Mouse (Mus musculus) embryonic facial prominence, embryonic 10.5 days (tissue): ENCODE data around the gene Arnt2. TPM values are rescaled to one million over a fixed set of nuclear protein-coding genes. Genes with fewer than 3 reads are reported as not detected.
A peak's percentile ranks its signal among the peaks of the same experiment; 100 is the strongest.

ENCODE experiments used
- DNase-seq: peaks from one replicate; pipeline ENCODE4 v3.0.0-alpha.2; 2017; ENCODE audit warnings: low spot score
- H3K27ac ChIP-seq: fragments of 300-500 bp; sonication (generic); replicated peaks from 2 replicates; pipeline ENCODE4 v1.5.1; 2016; ENCODE audit warnings: mild to moderate bottlenecking
- H3K27me3 ChIP-seq: fragments of 300-500 bp; sonication (generic); replicated peaks from 2 replicates; pipeline ENCODE4 v1.6.1; 2016; ENCODE audit warnings: low read depth, mild to moderate bottlenecking; ENCODE audit not compliant: poor library complexity, severe bottlenecking
- H3K36me3 ChIP-seq: fragments of 300-500 bp; sonication (generic); replicated peaks from 2 replicates; pipeline ENCODE4 v1.6.1; 2016; ENCODE audit warnings: mild to moderate bottlenecking, moderate library complexity
- H3K4me1 ChIP-seq: fragments of 300-500 bp; sonication (generic); 2 replicates; pipeline ENCODE4 v1.6.1; 2016
- H3K4me3 ChIP-seq: fragments of 300-500 bp; sonication (generic); 2 replicates; pipeline ENCODE4 v1.5.1; 2016; ENCODE audit warnings: mild to moderate bottlenecking, moderate library complexity
- H3K9me3 ChIP-seq: fragments of 300-500 bp; sonication (generic); 2 replicates; pipeline ENCODE4 v1.6.1; 2016; ENCODE audit warnings: mild to moderate bottlenecking
- WGBS: fragments of 180-500 bp; shearing (Covaris S2); methylation state at CpG from one replicate; pipeline ENCODE4 v1.1.7; 2016; 5-methylcytosine and 5-hydroxymethylcytosine counted together
- polyA plus RNA-seq: library from polyadenylated mRNA; unstranded; fragments of >200 nt; fragmentation: Nextera tagmentation; extraction: Ambion mirVana; gene quantifications from 2 replicates; pipeline ENCODE4 v1.2.1, GENCODE M21; 2016

The Arnt2 gene
- polyA plus RNA-seq, 1 experiment from 2014 or later, result 22.2 TPM

GRCm38 (mm10) chr7:84333996-84334395, 76.0 kb downstream of the Arnt2 start:
- no peak overlapping the region for H3K27ac ChIP-seq
- peaks cover 8% of the 10 kb centered on the region for H3K4me1 ChIP-seq
- no peak for DNase-seq
- no peak overlapping the region for H3K4me3 ChIP-seq
- H3K36me3 ChIP-seq, result peaks cover 39% of the 10 kb centered on the region
- H3K9me3 ChIP-seq, result no peaks in the 10 kb centered on the region
- WGBS, result 90% methylated on average over 3 of the region's 3 CpGs
- H3K27me3 ChIP-seq, result no peaks in the 10 kb centered on the region

- Histone ChIP-seq H3K9me3 (no peaks in the 10 kb centered on the region), H3K4me1 (peaks cover 13% of the 10 kb centered on the region), H3K27me3 (no peaks in the 10 kb centered on the region), H3K27ac (no peak overlapping the region), H3K4me3 (no peak overlapping the region), H3K36me3 (peaks cover 40% of the 10 kb centered on the region)
- DNase-seq, result no peak
- whole genome bisulfite sequencing, result 74% methylated on average over 11 of the region's 11 CpGs
These were observed 77.4 kb downstream of the Arnt2 start for GRCm38 (mm10) chr7:84332295-84333168.

GRCm38 (mm10) chr7:84329174-84329583, 80.8 kb downstream of the Arnt2 start:
- H3K36me3 ChIP-seq, result peaks cover 48% of the 10 kb centered on the region
- H3K4me1 ChIP-seq, result peaks cover 19% of the 10 kb centered on the region
- H3K27me3 ChIP-seq, result no peaks in the 10 kb centered on the region
- H3K9me3 ChIP-seq, result no peaks in the 10 kb centered on the region
- no peak for DNase-seq
- no peak overlapping the region for H3K4me3 ChIP-seq
- 0 out of 2 replicates have a peak overlapping the region, but pooled peaks have one; percentile 41 for H3K27ac ChIP-seq
- 45% methylated on average over 1 of the region's 1 CpGs for WGBS

GRCm38 (mm10) chr7:84328770-84329169, 81.2 kb downstream of the Arnt2 start:
- H3K9me3 ChIP-seq, result no peaks in the 10 kb centered on the region
- no peak overlapping the region for H3K4me3 ChIP-seq
- 58% methylated on average over 1 of the region's 1 CpGs for WGBS
- peaks cover 19% of the 10 kb centered on the region for H3K4me1 ChIP-seq
- peak overlapping the region; percentile 41; the same call in 1 of the 2 replicates for H3K27ac ChIP-seq
- no peaks in the 10 kb centered on the region for H3K27me3 ChIP-seq
- DNase-seq, result no peak
- H3K36me3 ChIP-seq, result peaks cover 46% of the 10 kb centered on the region

- 76% methylated on average over 2 of the region's 2 CpGs for WGBS
These were observed 84.2 kb downstream of the Arnt2 start for GRCm38 (mm10) chr7:84325570-84326328.

GRCm38 (mm10) chr7:84321542-84321941, 88.4 kb downstream of the Arnt2 start:
- H3K27ac ChIP-seq, result no peak overlapping the region
- 88% methylated on average over 1 of the region's 1 CpGs for WGBS
- DNase-seq, result no peak

More at GRCm38 (mm10) chr7:84325570-84326328, 84.2 kb downstream of the Arnt2 start:
- Histone ChIP-seq H3K9me3 (no peaks in the 10 kb centered on the region), H3K36me3 (peaks cover 36% of the 10 kb centered on the region), H3K27me3 (no peaks in the 10 kb centered on the region), H3K27ac (no peak overlapping the region), H3K4me3 (no peak overlapping the region), H3K4me1 (peaks cover 22% of the 10 kb centered on the region)
- peak; percentile 17 for DNase-seq

GRCm38 (mm10) chr7:84315353-84316003, 94.5 kb downstream of the Arnt2 start:
- WGBS, result 52% methylated on average over 7 of the region's 7 CpGs

More at GRCm38 (mm10) chr7:84321542-84321941, 88.4 kb downstream of the Arnt2 start:
- H3K9me3 ChIP-seq, result no peaks in the 10 kb centered on the region
- no peak overlapping the region for H3K4me3 ChIP-seq
- H3K4me1 ChIP-seq, result peaks cover 12% of the 10 kb centered on the region
- no peaks in the 10 kb centered on the region for H3K27me3 ChIP-seq
- peaks cover 17% of the 10 kb centered on the region; the same call in 1 of the 2 replicates for H3K36me3 ChIP-seq

GRCm38 (mm10) chr7:84314742-84315141, 95.2 kb downstream of the Arnt2 start:
- DNase-seq, result no peak

More at GRCm38 (mm10) chr7:84315353-84316003, 94.5 kb downstream of the Arnt2 start:
- H3K27me3 ChIP-seq, result no peaks in the 10 kb centered on the region
- H3K4me3 ChIP-seq, result no peak overlapping the region
- DNase-seq, result peak; percentile 33
- H3K27ac ChIP-seq, result no peak overlapping the region
- peaks cover 25% of the 10 kb centered on the region for H3K36me3 ChIP-seq
- H3K9me3 ChIP-seq, result no peaks in the 10 kb centered on the region
- H3K4me1 ChIP-seq, result peaks cover 12% of the 10 kb centered on the region

GRCm38 (mm10) chr7:84311624-84312023, 98.4 kb downstream of the Arnt2 start:
- DNase-seq, result no peak
- Histone ChIP-seq H3K27me3 (no peaks in the 10 kb centered on the region), H3K27ac (no peak overlapping the region), H3K9me3 (no peaks in the 10 kb centered on the region), H3K4me3 (no peak overlapping the region), H3K4me1 (peaks cover 9% of the 10 kb centered on the region), H3K36me3 (peaks cover 54% of the 10 kb centered on the region)
- 85% methylated on average over 3 of the region's 3 CpGs for WGBS

More at GRCm38 (mm10) chr7:84314742-84315141, 95.2 kb downstream of the Arnt2 start:
- H3K9me3 ChIP-seq, result no peaks in the 10 kb centered on the region
- no peak overlapping the region for H3K4me3 ChIP-seq
- H3K27ac ChIP-seq, result no peak overlapping the region
- H3K36me3 ChIP-seq, result peaks cover 32% of the 10 kb centered on the region
- H3K4me1 ChIP-seq, result peaks cover 9% of the 10 kb centered on the region
- WGBS, result 93% methylated on average over 2 of the region's 2 CpGs
- no peaks in the 10 kb centered on the region for H3K27me3 ChIP-seq

GRCm38 (mm10) chr7:84310909-84311311, 99.1 kb downstream of the Arnt2 start:
- Histone ChIP-seq H3K4me3 (no peak overlapping the region), H3K4me1 (peaks cover 8% of the 10 kb centered on the region), H3K27me3 (no peaks in the 10 kb centered on the region), H3K27ac (no peak overlapping the region), H3K9me3 (no peaks in the 10 kb centered on the region), H3K36me3 (peaks cover 51% of the 10 kb centered on the region)
- WGBS, result 92% methylated on average over 4 of the region's 4 CpGs
- DNase-seq, result no peak

GRCm38 (mm10) chr7:84307329-84307925, 102.5 kb downstream of the Arnt2 start:
- H3K9me3 ChIP-seq, result no peaks in the 10 kb centered on the region
- no peak for DNase-seq
- no peak overlapping the region for H3K4me3 ChIP-seq
- H3K27me3 ChIP-seq, result no peaks in the 10 kb centered on the region
- H3K4me1 ChIP-seq, result no peaks in the 10 kb centered on the region
- no peak overlapping the region for H3K27ac ChIP-seq
- peaks cover 56% of the 10 kb centered on the region for H3K36me3 ChIP-seq
- 94% methylated on average over 3 of the region's 3 CpGs for WGBS

- H3K9me3 ChIP-seq, result no peaks in the 10 kb centered on the region
- DNase-seq, result no peak
- H3K36me3 ChIP-seq, result peaks cover 32% of the 10 kb centered on the region
- no peak overlapping the region for H3K27ac ChIP-seq
- 84% methylated on average over 1 of the region's 1 CpGs for WGBS
- H3K27me3 ChIP-seq, result no peaks in the 10 kb centered on the region
- no peaks in the 10 kb centered on the region for H3K4me1 ChIP-seq
- no peak overlapping the region for H3K4me3 ChIP-seq
These were observed 109.7 kb downstream of the Arnt2 start for GRCm38 (mm10) chr7:84300261-84300660.
